Mouse (Mus musculus) mesoderm, embryonic 11.5 days (tissue): Measurements from ENCODE around the gene C130050O18Rik.
A peak's percentile ranks its signal among the peaks of the same experiment; 100 is the strongest.

Experiments used
- DNase-seq: peaks from one replicate; pipeline ENCODE4 v3.0.0-alpha.2; 2012; ENCODE audit warnings: low read depth, low spot score

Gene C130050O18Rik

GRCm38 (mm10) chr5:139423026-139423865, 18.2 kb downstream of the C130050O18Rik start, which contains the start of gene Gper1:
Gene Gper1 (plus strand): TSS chr5:139423151.
- DNase-seq = no peak

GRCm38 (mm10) chr5:139425198-139425597, 20.1 kb downstream of the C130050O18Rik start:
- DNase-seq = no peak

GRCm38 (mm10) chr5:139427001-139427400, 21.9 kb downstream of the C130050O18Rik start:
- DNase-seq = no peak

GRCm38 (mm10) chr5:139427989-139428388, 22.9 kb downstream of the C130050O18Rik start:
- DNase-seq = no peak

- no peak for DNase-seq
Measured at GRCm38 (mm10) chr5:139429818-139430341, 24.8 kb downstream of the C130050O18Rik start.

- DNase-seq = no peak
Measured at GRCm38 (mm10) chr5:139432333-139432732, 27.3 kb downstream of the C130050O18Rik start.

GRCm38 (mm10) chr5:139432747-139433508, 27.8 kb downstream of the C130050O18Rik start:
- no peak for DNase-seq

GRCm38 (mm10) chr5:139433842-139434568, 28.9 kb downstream of the C130050O18Rik start:
- DNase-seq = no peak

GRCm38 (mm10) chr5:139434940-139435339, 29.9 kb downstream of the C130050O18Rik start:
- DNase-seq = peak; percentile 66

GRCm38 (mm10) chr5:139437769-139438168, 32.7 kb downstream of the C130050O18Rik start:
- no peak for DNase-seq

- no peak for DNase-seq
Measured at GRCm38 (mm10) chr5:139438440-139438839, 33.4 kb downstream of the C130050O18Rik start.

GRCm38 (mm10) chr5:139440451-139440850, 35.4 kb downstream of the C130050O18Rik start:
- DNase-seq = no peak

- DNase-seq = no peak
Measured at GRCm38 (mm10) chr5:139440926-139441725, 36.0 kb downstream of the C130050O18Rik start.

- DNase-seq = no peak
Measured at GRCm38 (mm10) chr5:139441726-139442018, 36.6 kb downstream of the C130050O18Rik start.

GRCm38 (mm10) chr5:139442428-139442827, 37.3 kb downstream of the C130050O18Rik start:
- peak; percentile 61 for DNase-seq

- no peak for DNase-seq
Measured at GRCm38 (mm10) chr5:139442962-139443361, 37.9 kb downstream of the C130050O18Rik start.

GRCm38 (mm10) chr5:139445258-139445657, 40.2 kb downstream of the C130050O18Rik start:
- no peak for DNase-seq

- no peak for DNase-seq
Measured at GRCm38 (mm10) chr5:139448025-139448424, 42.9 kb downstream of the C130050O18Rik start.

GRCm38 (mm10) chr5:139449161-139449791, 44.2 kb downstream of the C130050O18Rik start:
- peak; percentile 34 for DNase-seq

- peak; percentile 44 for DNase-seq
Measured at GRCm38 (mm10) chr5:139449926-139450325, 44.8 kb downstream of the C130050O18Rik start.
